Mouse (Mus musculus) thymus, postnatal 4 days (tissue): ENCODE measurements around the gene Hgfac.
A peak's percentile ranks its signal among the peaks of the same experiment; 100 is the strongest.

Source experiments
- DNase-seq: peaks from one replicate; pipeline ENCODE4 v3.0.0; 2021

Hgfac gene

DNA sequence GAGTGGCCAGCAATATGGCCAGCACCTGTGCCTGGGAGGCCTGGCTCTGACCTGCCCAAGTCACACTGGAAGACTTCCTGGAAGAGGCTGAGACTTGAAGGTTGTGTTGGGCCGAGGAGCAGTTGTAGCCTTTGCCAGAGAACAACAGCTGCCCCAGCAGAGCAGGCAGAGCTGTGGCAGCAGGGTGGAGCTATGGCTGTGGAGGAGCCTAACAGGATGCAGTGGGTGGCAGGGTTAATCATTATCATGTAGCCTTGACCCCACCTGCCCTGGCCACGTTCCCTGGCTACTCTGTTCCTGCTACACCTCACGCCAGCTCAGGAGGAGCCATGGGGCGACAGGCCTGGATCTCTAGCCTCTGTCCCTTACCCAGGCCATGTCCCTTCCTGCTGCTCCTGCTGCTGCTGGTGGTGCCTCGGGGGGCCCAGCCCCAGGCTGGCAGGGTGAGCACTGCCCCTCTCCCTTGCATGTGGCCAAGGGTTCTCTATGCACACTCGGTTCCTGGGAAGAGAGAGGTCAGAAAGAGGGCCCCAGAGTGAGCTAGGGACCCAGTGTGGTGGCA, at the start of gene Hgfac:
Gene Hgfac (plus strand): TSS at position 242 of the 562 bp plus-strand sequence.
- DNase-seq: no peak

- no peak for DNase-seq
These were observed 42.6 kb upstream of the Hgfac start for GRCm38 (mm10) chr5:34998754-34999153.

DNA sequence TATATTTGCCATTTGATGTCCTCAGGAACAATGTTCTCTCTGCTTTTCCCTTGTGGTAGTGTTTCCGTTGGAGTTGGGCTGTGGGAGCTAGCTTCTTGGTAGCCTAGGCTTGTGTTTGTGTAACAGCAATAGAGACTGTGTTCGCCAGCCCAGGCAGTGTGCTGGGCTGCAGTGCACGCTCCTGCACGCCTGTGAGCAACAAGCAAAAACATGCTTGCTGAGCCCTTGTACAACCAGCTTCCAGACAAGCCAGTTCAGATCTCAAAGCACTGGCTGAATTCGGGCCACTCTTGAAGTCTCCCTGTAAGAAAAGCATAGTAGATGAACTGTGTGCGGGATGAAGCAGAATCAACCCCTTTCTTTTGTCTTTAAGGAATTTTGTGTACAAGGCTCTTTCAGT, 42.0 kb upstream of the Hgfac start:
- no peak for DNase-seq

- no peak for DNase-seq
These were observed 41.0 kb upstream of the Hgfac start for GRCm38 (mm10) chr5:35000323-35000722.

DNA sequence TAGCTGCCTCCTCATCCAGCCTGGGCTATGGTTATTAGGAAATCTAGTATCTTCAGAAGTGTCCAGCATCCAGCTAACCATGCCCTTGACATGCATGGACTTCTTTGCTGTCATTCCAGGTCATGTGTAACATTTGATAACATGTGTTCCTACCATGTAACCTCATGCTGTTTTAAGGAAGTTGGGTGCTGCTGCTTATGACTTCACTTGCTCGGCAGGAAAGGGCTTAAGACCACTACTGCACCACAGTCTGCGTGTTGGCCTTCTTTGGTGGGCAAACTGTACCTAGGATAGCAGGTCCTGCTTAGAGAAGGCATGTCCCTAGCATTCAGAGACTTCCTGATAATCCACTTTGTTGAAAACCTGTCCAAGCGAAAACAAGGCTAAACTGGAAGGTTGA, 40.2 kb upstream of the Hgfac start:
- DNase-seq: no peak

GRCm38 (mm10) chr5:35003611-35004162, 37.6 kb upstream of the Hgfac start:
- DNase-seq: no peak

DNA sequence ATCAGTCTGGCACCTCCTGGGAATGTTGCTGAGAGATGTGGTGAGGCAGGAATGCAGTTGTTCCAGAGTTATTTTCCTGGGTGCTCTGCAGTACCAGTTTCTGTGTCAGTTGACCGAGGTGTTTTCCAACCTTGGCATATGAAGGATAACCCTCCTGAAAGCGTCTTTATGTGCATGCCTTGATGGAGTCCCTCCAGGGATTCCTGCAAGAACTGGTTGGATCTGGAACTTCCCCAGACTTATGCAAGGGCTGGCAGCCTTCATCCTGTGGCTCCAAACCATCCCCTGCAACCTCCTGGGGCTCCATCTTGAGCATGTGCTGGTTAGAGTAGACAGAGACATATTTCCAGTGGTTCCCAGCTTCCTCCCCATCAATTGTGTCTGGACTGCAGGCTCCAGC, 36.5 kb upstream of the Hgfac start:
- no peak for DNase-seq

DNA sequence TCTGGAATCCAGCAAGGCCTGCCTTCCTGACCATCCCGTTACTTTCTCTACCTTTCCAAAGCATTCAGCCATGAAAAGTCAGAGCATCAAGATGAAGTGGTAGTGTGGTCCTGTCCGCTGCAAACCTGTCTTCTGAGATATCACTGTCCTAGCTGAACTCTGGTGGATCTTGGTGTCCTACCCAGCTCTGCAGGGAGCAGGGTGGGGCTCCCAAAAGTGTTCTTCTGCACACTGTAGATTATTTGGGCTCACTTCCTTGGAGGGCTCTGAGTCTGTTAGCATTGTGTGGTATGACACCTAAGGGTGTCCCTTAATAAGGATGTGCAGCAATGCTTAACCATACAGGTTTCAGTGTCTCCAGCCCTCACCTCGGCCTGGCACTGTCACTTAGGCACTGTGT, 35.6 kb upstream of the Hgfac start:
- DNase-seq: no peak

DNA sequence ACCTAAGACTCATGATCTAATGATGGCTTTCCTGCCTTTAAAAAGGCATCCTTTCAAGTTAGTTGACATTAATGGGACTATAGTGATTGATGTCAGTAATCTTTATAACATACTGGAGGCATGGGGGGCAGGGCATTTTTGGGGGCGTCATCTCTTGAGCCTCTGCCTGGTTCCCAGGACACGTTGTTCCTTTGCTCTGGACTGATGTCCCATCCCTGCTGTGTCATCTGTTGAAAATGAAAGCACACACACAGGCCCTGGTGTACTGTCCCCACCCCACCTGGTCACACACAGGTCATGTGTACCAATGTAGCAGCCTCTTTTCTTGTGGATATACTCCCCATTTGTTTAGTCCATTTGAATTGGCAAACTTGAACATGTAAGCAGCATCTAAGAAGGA, 34.7 kb upstream of the Hgfac start:
- no peak for DNase-seq

- DNase-seq: no peak
These were observed 32.1 kb upstream of the Hgfac start for GRCm38 (mm10) chr5:35009163-35009562.

DNA sequence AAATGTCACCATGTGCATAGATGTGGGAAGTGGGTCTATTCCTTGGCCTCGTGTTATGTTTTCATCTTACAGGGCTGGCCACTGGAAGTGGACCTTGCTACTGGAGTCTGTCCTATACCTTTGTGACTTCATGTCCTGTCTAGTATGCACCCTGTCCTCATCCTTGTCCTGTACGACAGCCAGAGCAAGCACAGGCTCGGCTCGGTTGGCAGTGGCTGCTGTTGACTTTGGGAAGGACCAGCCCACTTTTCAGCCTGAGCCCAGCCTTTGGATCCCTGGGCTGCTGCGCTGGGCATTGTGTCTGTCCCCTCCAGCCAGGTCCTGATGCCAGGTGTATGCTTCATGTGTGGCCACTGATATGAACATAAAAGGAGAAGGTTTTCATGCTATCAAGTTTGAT, 30.7 kb upstream of the Hgfac start:
- DNase-seq: no peak

DNA sequence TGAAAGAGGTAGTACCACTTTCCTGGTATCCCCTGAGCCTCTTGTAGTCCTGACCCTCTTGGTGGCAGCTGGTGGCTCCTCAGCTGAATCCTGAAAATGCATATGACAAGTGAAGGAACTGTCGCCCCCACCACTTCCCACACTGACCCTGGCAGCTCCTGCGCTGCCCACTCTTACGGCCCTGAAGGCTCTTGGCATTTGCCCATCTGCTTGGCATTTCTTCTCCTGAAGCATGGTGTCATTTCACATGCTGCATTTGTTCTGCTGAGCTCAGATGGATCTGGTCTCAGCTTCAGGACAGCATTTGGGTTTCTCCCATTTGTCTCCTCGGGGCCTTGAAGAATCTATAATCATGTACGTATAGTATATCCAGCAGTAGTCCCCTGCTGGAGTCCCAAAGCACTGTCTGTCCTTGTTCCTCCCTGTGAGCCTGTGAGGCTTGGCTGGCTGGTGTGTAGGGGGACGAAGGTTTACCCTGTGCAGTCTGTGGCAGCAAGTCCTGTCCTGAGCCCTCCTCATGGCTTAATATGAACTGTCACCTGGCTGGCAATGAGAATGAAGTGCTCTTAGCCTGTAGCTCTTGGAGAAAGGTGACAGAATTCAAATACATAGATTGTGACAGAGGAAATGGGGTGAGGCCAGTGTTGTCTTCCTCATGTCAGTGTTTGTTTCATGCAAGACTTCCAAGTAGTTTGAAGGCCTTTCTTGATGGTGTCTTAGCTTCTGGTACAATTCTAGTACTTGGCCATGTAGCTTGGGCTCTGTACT, 30.0 kb upstream of the Hgfac start:
- no peak for DNase-seq

- no peak for DNase-seq
These were observed 27.3 kb upstream of the Hgfac start for GRCm38 (mm10) chr5:35014036-35014435.

- no peak for DNase-seq
These were observed 21.5 kb upstream of the Hgfac start for GRCm38 (mm10) chr5:35019673-35020300.

GRCm38 (mm10) chr5:35020410-35021241, 20.7 kb upstream of the Hgfac start:
- DNase-seq: no peak

DNA sequence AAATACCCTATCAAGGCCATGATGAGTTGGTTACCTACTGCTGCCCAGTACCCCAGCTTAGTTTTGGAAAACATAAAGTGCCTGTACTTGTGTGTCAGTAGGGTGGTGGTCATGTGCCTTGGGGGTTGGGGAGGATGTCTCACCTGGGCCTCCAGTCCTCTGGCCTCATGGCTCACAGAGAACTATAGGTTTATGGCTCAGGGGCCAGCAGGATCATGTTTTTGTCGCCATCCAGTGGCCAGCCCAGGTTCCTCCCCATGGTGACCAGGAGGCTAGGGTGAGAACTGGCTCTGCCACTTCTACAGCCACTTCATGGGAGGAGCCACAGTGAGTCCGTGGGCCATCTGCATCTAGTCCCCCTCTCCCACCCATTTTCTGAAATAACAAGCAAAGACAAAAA, 16.3 kb upstream of the Hgfac start:
- DNase-seq: peak; percentile 67

DNA sequence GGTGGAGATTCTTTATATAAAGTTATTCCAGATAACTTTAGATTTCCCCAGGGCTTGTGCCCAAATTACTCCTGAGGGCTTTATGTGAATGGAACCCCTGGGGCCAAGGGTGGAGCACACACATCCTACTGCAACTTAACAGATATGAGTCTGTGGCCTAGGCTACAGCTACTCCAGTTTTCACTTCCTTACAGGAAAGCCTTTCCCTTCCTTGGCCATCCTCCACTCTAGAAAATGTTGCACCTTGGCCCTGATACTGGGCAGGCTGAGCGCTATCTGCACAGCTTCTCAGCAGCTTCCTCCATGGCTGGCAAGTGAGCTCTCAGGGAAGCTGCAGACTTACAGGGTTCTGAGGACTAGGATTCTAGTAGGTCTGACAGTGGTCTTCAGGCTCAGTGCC, 12.0 kb upstream of the Hgfac start:
- DNase-seq: no peak

- DNase-seq: no peak
These were observed 11.6 kb upstream of the Hgfac start for GRCm38 (mm10) chr5:35029755-35030154.

DNA sequence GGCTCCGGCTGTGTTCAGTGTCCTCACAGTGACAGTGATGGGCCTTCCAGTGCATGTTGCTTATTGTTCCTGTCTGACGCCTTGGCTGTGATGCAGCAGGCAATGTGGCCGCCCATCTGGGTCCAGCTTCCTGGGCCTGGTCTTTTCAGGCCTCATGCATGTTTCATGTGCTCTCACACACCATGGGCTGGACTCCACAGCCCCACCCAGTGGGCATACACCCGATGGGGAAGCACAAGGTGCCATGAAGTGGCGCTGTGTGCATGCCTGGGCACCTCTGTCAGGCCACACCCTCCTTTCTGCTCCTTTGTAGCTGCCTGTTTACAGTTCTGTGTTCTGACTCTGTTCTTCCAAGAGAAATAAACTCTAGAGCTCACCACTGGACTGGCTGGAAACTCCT, 8.2 kb upstream of the Hgfac start:
- peak; percentile 76 for DNase-seq

DNA sequence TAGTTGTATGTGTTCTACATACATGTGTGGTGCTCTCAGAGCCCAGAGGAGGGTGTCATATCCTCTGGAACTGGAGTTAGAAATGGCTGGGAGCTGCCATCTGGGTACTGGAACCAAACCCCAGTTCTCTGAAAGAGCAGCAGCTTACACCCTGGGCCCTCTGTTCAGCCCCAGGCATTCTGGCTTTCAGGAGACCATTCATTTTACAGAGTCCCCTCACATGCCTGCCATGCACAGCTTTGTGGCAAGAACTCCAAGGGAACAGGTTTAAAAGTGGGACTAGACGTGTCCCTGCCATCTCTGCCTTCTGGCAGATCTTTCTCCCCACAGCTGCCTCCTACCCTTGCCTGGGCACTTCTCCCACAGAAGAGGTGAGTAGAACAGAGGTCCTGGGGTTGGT, 7.7 kb upstream of the Hgfac start:
- no peak for DNase-seq

DNA sequence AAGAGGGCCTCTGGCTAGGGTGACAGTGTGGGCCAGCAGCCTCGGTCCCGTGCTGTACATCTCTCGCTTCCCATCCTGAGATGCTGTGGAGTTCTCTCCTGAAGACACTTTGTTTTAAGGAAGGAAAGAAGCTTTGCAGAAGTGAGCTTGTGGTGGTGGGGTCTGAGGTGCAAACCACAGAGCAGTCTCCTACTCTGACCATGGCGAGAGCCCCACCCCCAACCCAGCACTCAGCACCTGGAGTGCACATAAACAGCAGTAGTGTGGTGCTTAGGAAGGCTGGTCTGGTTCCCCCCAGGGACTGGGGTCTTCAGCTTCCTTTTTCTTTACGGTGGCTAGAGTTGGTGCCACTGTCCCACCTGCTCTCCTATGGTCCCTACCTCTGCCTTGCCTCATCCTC, 6.2 kb upstream of the Hgfac start:
- DNase-seq: no peak

GRCm38 (mm10) chr5:35035795-35036194, 5.5 kb upstream of the Hgfac start:
- DNase-seq: no peak

GRCm38 (mm10) chr5:35037438-35037837, 3.9 kb upstream of the Hgfac start:
- no peak for DNase-seq
